Mouse (Mus musculus): ENCODE results near the gene Scgb1c1. TPM values are rescaled to one million over a fixed set of nuclear protein-coding genes. Genes with fewer than 3 reads are reported as not detected.

The Scgb1c1 gene
- polyA plus RNA-seq, 1 experiment from 2014 or later = not detected

DNA sequence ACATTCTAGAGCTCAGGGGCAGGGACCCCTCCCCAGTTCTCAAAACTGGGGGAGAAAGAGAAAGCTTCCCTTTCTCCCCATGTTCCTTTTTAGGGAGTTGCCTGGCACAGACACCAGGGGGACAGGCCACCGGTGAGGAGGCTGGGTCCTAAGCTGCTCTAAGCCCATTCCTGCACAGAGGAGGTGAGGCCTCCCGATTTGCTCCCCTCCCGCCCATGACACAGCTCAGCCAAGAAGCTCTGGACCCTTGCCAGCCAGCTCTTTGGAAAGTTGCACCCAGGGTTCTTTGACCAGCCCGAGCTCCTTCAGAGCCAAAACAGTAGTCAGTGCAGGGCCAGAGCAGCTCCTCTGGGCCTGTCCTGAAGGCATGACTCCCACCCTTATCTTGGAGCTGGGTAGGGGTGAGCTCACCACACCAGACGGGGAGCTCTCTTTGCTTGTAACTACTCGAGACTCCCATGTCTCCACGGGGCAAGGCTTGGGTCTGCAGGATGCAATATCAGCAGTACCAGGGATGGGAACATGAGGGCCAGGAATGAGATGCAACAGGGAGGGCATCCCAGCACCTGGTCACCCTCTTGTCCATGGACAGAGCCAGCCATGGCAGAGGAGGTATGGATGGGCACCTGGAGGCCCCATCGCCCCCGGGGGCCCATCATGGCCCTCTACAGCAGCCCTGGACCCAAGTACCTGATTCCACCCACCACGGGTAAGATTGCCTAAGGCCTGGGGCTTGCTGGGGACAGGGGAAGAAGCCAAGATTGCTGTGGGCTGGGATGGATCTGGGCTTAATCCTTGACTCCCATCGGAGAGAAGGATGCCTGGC lies 2.6 kb downstream of the Scgb1c1 start, which contains the start of gene Odf3:
Gene Odf3, plus strand, starts transcription at position 51 of the 826 bp plus-strand sequence.
- Histone ChIP-seq H3K4me3 (replicated peaks) (no peak within 1 kb of the TSS), H3K27me3 (peaks cover 28% of the 10 kb centered on the region), H3K27ac (no peak within 1 kb of the TSS), H3K9ac (no peak within 1 kb of the TSS), H3K36me3 (replicated peaks) (peaks cover 17% of the 10 kb centered on the region), H3K4me1 (0 out of 2 replicates have a peak, but pooled peaks cover 2% of the 10 kb centered on the region), H3K9me3 (no peaks in the 10 kb centered on the region), H3K4me2 (no peak within 1 kb of the TSS)
- 64% methylated on average over 11 of the region's 11 CpGs for WGBS
- ATAC-seq (ENCODE audit: low FRiP score) = no peak

GRCm38 (mm10) chr7:140848591-140848990 lies 3.2 kb downstream of the Scgb1c1 start:
- H3K4me3 ChIP-seq (replicated peaks) = no peak overlapping the region
- 91% methylated on average over 10 of the region's 10 CpGs for WGBS
- no peak overlapping the region for H3K4me2 ChIP-seq
- H3K27me3 ChIP-seq = peaks cover 22% of the 10 kb centered on the region
- H3K4me1 ChIP-seq = 0 out of 2 replicates have a peak, but pooled peaks cover 2% of the 10 kb centered on the region
- ATAC-seq (ENCODE audit: low FRiP score) = no peak
- H3K9me3 ChIP-seq = no peaks in the 10 kb centered on the region
- H3K36me3 ChIP-seq (replicated peaks) = peaks cover 24% of the 10 kb centered on the region
- no peak overlapping the region for H3K9ac ChIP-seq
- H3K27ac ChIP-seq = no peak overlapping the region

GRCm38 (mm10) chr7:140851916-140852315 lies 6.6 kb downstream of the Scgb1c1 start:
- Histone ChIP-seq H3K4me3 (replicated peaks) (no peak overlapping the region), H3K36me3 (replicated peaks) (peaks cover 33% of the 10 kb centered on the region), H3K27me3 (peaks cover 4% of the 10 kb centered on the region; the same call in 1 of the 2 replicates), H3K27ac (no peak overlapping the region), H3K4me1 (peaks cover 10% of the 10 kb centered on the region), H3K9ac (no peak overlapping the region), H3K9me3 (no peaks in the 10 kb centered on the region), H3K4me2 (no peak overlapping the region)
- ATAC-seq (ENCODE audit: low FRiP score) = no peak
- 94% methylated on average over 4 of the region's 4 CpGs for WGBS

GRCm38 (mm10) chr7:140853386-140853785 lies 8.0 kb downstream of the Scgb1c1 start:
- WGBS = 94% methylated on average over 9 of the region's 9 CpGs
- Histone ChIP-seq H3K9me3 (no peaks in the 10 kb centered on the region), H3K4me2 (no peak overlapping the region), H3K4me3 (replicated peaks) (no peak overlapping the region), H3K4me1 (peaks cover 20% of the 10 kb centered on the region), H3K27me3 (no peaks in the 10 kb centered on the region), H3K27ac (no peak overlapping the region), H3K9ac (no peak overlapping the region), H3K36me3 (replicated peaks) (peaks cover 33% of the 10 kb centered on the region)
- no peak for ATAC-seq (ENCODE audit: low FRiP score)

GRCm38 (mm10) chr7:140854483-140854882 lies 9.1 kb downstream of the Scgb1c1 start:
- Histone ChIP-seq H3K9me3 (no peaks in the 10 kb centered on the region), H3K4me3 (replicated peaks) (no peak overlapping the region), H3K4me1 (peaks cover 28% of the 10 kb centered on the region), H3K27ac (no peak overlapping the region), H3K9ac (no peak overlapping the region), H3K4me2 (no peak overlapping the region), H3K36me3 (replicated peaks) (peaks cover 43% of the 10 kb centered on the region), H3K27me3 (no peaks in the 10 kb centered on the region)
- no peak for ATAC-seq (ENCODE audit: low FRiP score)
- 96% methylated on average over 18 of the region's 18 CpGs for WGBS

DNA sequence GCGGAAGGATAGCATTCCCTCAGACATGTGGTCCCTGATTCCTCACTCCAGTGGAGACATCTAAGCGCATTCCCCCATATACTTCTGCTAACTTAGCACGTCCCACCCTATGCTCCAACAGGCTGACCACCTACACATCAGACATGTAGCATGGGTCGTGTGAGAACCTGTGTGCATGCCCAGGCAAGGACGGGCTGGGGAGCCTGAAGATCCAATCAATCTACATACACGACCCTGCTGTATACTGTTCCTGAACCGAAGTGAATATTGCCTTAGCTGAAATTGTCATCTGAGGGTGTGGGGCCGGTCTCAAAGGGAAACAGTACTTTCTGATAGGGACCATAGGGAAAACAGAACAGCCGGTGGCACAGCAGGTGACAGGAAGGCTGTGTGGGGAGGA lies 9.8 kb downstream of the Scgb1c1 start:
- Histone ChIP-seq H3K27me3 (no peaks in the 10 kb centered on the region), H3K9me3 (no peaks in the 10 kb centered on the region), H3K4me3 (replicated peaks) (peak overlapping the region; percentile 78), H3K27ac (no peak overlapping the region), H3K36me3 (replicated peaks) (peaks cover 50% of the 10 kb centered on the region), H3K4me1 (peaks cover 32% of the 10 kb centered on the region), H3K9ac (peak overlapping the region; percentile 90), H3K4me2 (peak overlapping the region; percentile 97)
- ATAC-seq (ENCODE audit: low FRiP score) = no peak
- 77% methylated on average over 9 of the region's 9 CpGs for WGBS

- peaks cover 59% of the 10 kb centered on the region for H3K36me3 ChIP-seq (replicated peaks)
- no peaks in the 10 kb centered on the region for H3K27me3 ChIP-seq
- peak within 1 kb of the TSS; percentile 89 for H3K27ac ChIP-seq
Measured at GRCm38 (mm10) chr7:140855860-140856784, 10.8 kb downstream of the Scgb1c1 start, which contains the start of gene Gm45785. Gene Gm45785, minus strand, starts transcription at chr7:140856331.

GRCm38 (mm10) chr7:140856785-140857549 lies 11.6 kb downstream of the Scgb1c1 start, which contains the start of gene Ric8a:
Gene Ric8a, plus strand, starts transcription at chr7:140856957.
- Histone ChIP-seq H3K9ac (peak within 1 kb of the TSS; percentile 90), H3K27ac (peak within 1 kb of the TSS; percentile 89), H3K36me3 (replicated peaks) (peaks cover 60% of the 10 kb centered on the region), H3K9me3 (no peaks in the 10 kb centered on the region), H3K4me3 (replicated peaks) (peak within 1 kb of the TSS; percentile 78), H3K4me2 (peak within 1 kb of the TSS; percentile 97), H3K27me3 (no peaks in the 10 kb centered on the region), H3K4me1 (peaks cover 32% of the 10 kb centered on the region)
- ATAC-seq (ENCODE audit: low FRiP score) = peak; percentile 86
- under 1% methylated on average over 50 of the region's 50 CpGs for WGBS

More at GRCm38 (mm10) chr7:140855860-140856784, 10.8 kb downstream of the Scgb1c1 start, which contains the start of gene Gm45785:
- Histone ChIP-seq H3K4me2 (peak within 1 kb of the TSS; percentile 97), H3K9ac (peak within 1 kb of the TSS; percentile 90), H3K4me3 (replicated peaks) (peak within 1 kb of the TSS; percentile 78), H3K9me3 (no peaks in the 10 kb centered on the region), H3K4me1 (peaks cover 32% of the 10 kb centered on the region)
- 1% methylated on average over 51 of the region's 51 CpGs for WGBS
- ATAC-seq (ENCODE audit: low FRiP score) = peak; percentile 79

GRCm38 (mm10) chr7:140857550-140858505 lies 12.5 kb downstream of the Scgb1c1 start, which contains the start of gene Bet1l:
Gene Bet1l, minus strand, starts transcription at chr7:140857577.
- ATAC-seq (ENCODE audit: low FRiP score) = peak; percentile 57
- WGBS = 39% methylated on average over 40 of the region's 40 CpGs
- H3K4me2 ChIP-seq = peak within 1 kb of the TSS; percentile 97

DNA sequence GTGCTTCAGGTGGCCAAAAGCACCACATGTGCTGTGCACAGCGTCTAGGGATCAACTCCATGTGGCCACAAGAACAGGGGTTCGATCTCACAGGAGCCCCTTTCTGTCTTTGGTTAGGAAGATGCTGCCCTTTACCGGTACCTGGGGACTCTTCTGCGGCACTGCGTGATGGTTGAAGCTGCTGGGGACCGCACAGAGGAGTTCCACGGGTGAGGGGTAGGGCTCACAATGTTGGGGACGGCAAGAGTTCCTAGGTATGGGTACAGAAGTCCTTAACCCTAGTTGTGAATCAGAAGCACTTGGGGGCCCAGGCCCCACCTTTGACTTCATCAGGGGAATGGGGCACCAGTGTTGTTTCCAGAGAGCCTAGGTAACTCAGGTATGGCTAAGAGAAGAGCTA lies 13.4 kb downstream of the Scgb1c1 start:
- no peak for ATAC-seq (ENCODE audit: low FRiP score)
- H3K4me1 ChIP-seq = peaks cover 32% of the 10 kb centered on the region
- no peak overlapping the region for H3K27ac ChIP-seq
- no peaks in the 10 kb centered on the region for H3K9me3 ChIP-seq
- no peaks in the 10 kb centered on the region for H3K27me3 ChIP-seq
- 94% methylated on average over 8 of the region's 8 CpGs for WGBS
- H3K4me3 ChIP-seq (replicated peaks) = 0 out of 2 replicates have a peak overlapping the region, but pooled peaks have one; percentile 78
- peak overlapping the region; percentile 97 for H3K4me2 ChIP-seq
- H3K9ac ChIP-seq = no peak overlapping the region
- H3K36me3 ChIP-seq (replicated peaks) = peaks cover 60% of the 10 kb centered on the region

More at GRCm38 (mm10) chr7:140857550-140858505, 12.5 kb downstream of the Scgb1c1 start, which contains the start of gene Bet1l:
- Histone ChIP-seq H3K27me3 (no peaks in the 10 kb centered on the region), H3K4me3 (replicated peaks) (peak within 1 kb of the TSS; percentile 78), H3K9me3 (no peaks in the 10 kb centered on the region), H3K27ac (peak within 1 kb of the TSS; percentile 89), H3K9ac (peak within 1 kb of the TSS; percentile 90), H3K36me3 (replicated peaks) (peaks cover 60% of the 10 kb centered on the region), H3K4me1 (peaks cover 32% of the 10 kb centered on the region)
